Mouse (Mus musculus): ENCODE data around the gene Dpf3.

The Dpf3 gene

GRCm38 (mm10) chr12:83330056-83330455 is 157.5 kb downstream of the Dpf3 start:
- DNase-seq: no peak

GRCm38 (mm10) chr12:83328899-83329298 is 158.6 kb downstream of the Dpf3 start:
- no peak for DNase-seq

- no peak for DNase-seq
These were observed 159.0 kb downstream of the Dpf3 start for GRCm38 (mm10) chr12:83328491-83328890.

- no peak for DNase-seq
These were observed 160.1 kb downstream of the Dpf3 start for GRCm38 (mm10) chr12:83327451-83327850.

- DNase-seq: no peak
These were observed 166.8 kb downstream of the Dpf3 start for GRCm38 (mm10) chr12:83320725-83321124.

GRCm38 (mm10) chr12:83317646-83318443 is 169.7 kb downstream of the Dpf3 start:
- DNase-seq: no peak

- no peak for DNase-seq
These were observed 172.8 kb downstream of the Dpf3 start for GRCm38 (mm10) chr12:83314666-83315065.

- DNase-seq: no peak
These were observed 174.7 kb downstream of the Dpf3 start for GRCm38 (mm10) chr12:83312818-83313217.

- no peak for DNase-seq
These were observed 176.9 kb downstream of the Dpf3 start for GRCm38 (mm10) chr12:83310567-83310966.

GRCm38 (mm10) chr12:83309031-83309804 is 178.3 kb downstream of the Dpf3 start:
- no peak for DNase-seq

- no peak for DNase-seq
These were observed 178.9 kb downstream of the Dpf3 start for GRCm38 (mm10) chr12:83308627-83309026.

- DNase-seq: no peak
These were observed 184.3 kb downstream of the Dpf3 start for GRCm38 (mm10) chr12:83303221-83303620.

- peak; percentile 17 for DNase-seq
These were observed 185.0 kb downstream of the Dpf3 start for GRCm38 (mm10) chr12:83302320-83303153.

- no peak for DNase-seq
These were observed 185.7 kb downstream of the Dpf3 start for GRCm38 (mm10) chr12:83301616-83302319.

GRCm38 (mm10) chr12:83298358-83298757 is 189.2 kb downstream of the Dpf3 start:
- DNase-seq: no peak

GRCm38 (mm10) chr12:83295031-83295430 is 192.5 kb downstream of the Dpf3 start:
- DNase-seq: no peak

GRCm38 (mm10) chr12:83291915-83292314 is 195.6 kb downstream of the Dpf3 start:
- DNase-seq: no peak

GRCm38 (mm10) chr12:83286496-83287492 is 200.7 kb downstream of the Dpf3 start:
- DNase-seq: no peak

- no peak for DNase-seq
These were observed 203.8 kb downstream of the Dpf3 start for GRCm38 (mm10) chr12:83283591-83284320.

Data from right cerebral cortex, postnatal 25 days (tissue).